Mouse (Mus musculus): Measurements from ENCODE around the gene Rnf180. TPM values are rescaled to one million over a fixed set of nuclear protein-coding genes. Genes with fewer than 3 reads are reported as not detected.

Gene Rnf180
- 0.22 TPM for polyA plus RNA-seq (2017; shearing (Covaris generic))

DNA sequence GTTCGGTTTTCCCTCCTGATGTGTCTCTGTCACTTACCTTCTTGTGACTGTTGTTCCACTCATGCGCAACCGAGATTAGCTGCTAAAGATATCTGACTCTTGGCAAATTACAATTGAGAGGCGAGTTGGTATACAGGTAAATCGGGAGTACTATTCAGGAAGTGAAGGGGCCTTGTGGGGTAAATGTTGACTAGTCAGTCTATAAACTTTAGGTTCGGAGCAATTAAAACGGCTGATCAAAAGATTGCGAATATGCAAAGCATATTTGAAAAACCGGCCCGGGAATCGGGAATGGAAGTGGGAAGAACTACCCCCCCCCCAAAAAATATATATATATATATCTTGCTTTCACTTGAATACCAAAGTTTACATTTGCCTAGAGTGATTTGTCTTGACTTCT is at the start of gene Rnf180:
Gene Rnf180 (minus strand): TSS at position 101 of the 400 bp plus-strand sequence.

DNA sequence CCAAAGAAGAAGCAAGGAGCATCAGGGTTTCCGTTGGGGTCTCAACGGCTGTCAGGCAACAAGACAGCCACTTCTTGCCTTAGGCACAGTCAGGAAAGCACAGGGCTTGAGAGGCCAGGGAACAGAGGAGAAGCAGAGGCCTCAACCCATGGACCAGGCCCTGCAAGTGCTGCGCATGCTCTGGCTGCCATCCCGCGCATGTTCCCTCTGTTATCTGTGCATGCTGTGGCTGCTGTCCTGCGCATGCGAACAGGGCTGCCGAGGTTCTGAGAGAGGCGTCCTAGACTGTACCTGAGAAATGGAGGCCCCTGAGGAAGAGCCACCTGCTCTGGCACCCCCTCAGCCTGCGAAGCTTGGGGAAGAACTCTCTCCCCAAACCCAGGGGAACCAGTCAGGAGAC is 212.8 kb downstream of the Rnf180 start, which contains the start of gene 4933425L06Rik:
Gene 4933425L06Rik (plus strand): TSS at position 261 of the 400 bp plus-strand sequence.

Other genes starting within 250 kb of the Rnf180 start
- gene Rgs7bp, start 239.9 kb downstream of the Rnf180 start, polyA plus RNA-seq (2017; shearing (Covaris generic)) = not detected
- not detected for gene 4933425L06Rik, start 212.7 kb downstream of the Rnf180 start, polyA plus RNA-seq (2017; shearing (Covaris generic))
- not detected for gene Htr1a, start 148.8 kb upstream of the Rnf180 start, polyA plus RNA-seq (2017; shearing (Covaris generic))